14 mouse cellular contexts compared by ENCODE assay signal in the genomic region with DNA sequence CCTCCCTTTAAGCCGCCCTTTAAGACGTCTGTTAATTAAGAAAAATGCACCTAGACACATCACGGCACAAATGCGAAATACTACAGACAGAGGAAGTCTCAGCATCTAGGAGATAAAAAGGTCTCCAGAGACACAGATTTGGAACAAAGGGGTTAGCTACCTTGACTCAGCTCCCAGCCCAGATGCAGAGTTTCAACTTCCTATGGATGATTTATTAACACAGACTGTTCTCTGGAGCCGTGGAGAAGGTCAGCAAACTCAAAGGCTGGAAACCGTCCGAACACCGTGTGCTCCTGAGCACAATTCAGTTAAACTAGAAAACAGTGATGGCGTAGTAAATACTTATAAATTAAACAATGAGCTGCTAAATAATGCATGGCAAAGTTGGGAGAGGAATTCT. TPM values are rescaled to one million over a fixed set of nuclear protein-coding genes. Genes with fewer than 3 reads are reported as not detected.
"Had no signal": no experiment of that assay in that cellular context is flagged by ENCODE, and none has a peak within 500 bp of the region (broad histone marks: within the 10 kb centered on the region; RNA-seq: fewer than 3 reads in every experiment).

No protein-coding gene starts in this region.

- H3K27ac ChIP-seq: limb, embryonic 15.5 days; liver, embryonic 12.5 days; midbrain, embryonic 10.5 days; neural tube, embryonic 12.5 days; stomach, postnatal 0 days had no signal

- H3K9me3 ChIP-seq: limb, embryonic 15.5 days; liver, embryonic 12.5 days; midbrain, embryonic 10.5 days; neural tube, embryonic 12.5 days had no signal

- H3K4me1 ChIP-seq: liver, embryonic 12.5 days; neural tube, embryonic 12.5 days had no signal

- DNase-seq: left cerebral cortex, postnatal 4 days; lung, embryonic 14.5 days; lung, postnatal 10 days; lung, postnatal 4 days; thymus, postnatal 4 days had no signal

- H3K4me3 ChIP-seq: limb, embryonic 15.5 days; liver, embryonic 12.5 days; midbrain, embryonic 10.5 days; myocyte; neural tube, embryonic 12.5 days had no signal

- H3K9ac ChIP-seq: limb, embryonic 15.5 days; liver, embryonic 12.5 days; lung, embryonic 14.5 days; neural tube, embryonic 12.5 days had no signal

- H3K27me3 ChIP-seq: neural tube, embryonic 12.5 days had no signal

- ATAC-seq: liver, embryonic 12.5 days had no signal

- H3K36me3 ChIP-seq: limb, embryonic 15.5 days; liver, embryonic 12.5 days; midbrain, embryonic 10.5 days; neural tube, embryonic 12.5 days had no signal

- H3K4me2 ChIP-seq: limb, embryonic 15.5 days; liver, embryonic 12.5 days; lung, embryonic 14.5 days; neural tube, embryonic 12.5 days had no signal

RNA-seq across cellular contexts. Expression of gene Gm853, which starts 29.9 kb away (rescaled TPM):
- polyA plus RNA-seq: intestine, embryonic 14.5 days; large intestine, adult 2 months; limb, embryonic 15.5 days; liver, embryonic 12.5 days; liver, embryonic 16.5 days; lung, embryonic 14.5 days; myocyte; neural tube, embryonic 12.5 days; stomach, postnatal 0 days had no signal

RNA-seq across cellular contexts. Expression of gene Hcrtr1, which starts 53.1 kb away (rescaled TPM):
- polyA plus RNA-seq: intestine, embryonic 14.5 days; liver, embryonic 12.5 days; myocyte had no signal
